Mouse (Mus musculus): ENCODE data around the gene Sox5. TPM values are rescaled to one million over a fixed set of nuclear protein-coding genes. Genes with fewer than 3 reads are reported as not detected.

Sox5 gene
- polyA plus RNA-seq, 1 experiment from 2014 or later: 34.3 TPM

DNA sequence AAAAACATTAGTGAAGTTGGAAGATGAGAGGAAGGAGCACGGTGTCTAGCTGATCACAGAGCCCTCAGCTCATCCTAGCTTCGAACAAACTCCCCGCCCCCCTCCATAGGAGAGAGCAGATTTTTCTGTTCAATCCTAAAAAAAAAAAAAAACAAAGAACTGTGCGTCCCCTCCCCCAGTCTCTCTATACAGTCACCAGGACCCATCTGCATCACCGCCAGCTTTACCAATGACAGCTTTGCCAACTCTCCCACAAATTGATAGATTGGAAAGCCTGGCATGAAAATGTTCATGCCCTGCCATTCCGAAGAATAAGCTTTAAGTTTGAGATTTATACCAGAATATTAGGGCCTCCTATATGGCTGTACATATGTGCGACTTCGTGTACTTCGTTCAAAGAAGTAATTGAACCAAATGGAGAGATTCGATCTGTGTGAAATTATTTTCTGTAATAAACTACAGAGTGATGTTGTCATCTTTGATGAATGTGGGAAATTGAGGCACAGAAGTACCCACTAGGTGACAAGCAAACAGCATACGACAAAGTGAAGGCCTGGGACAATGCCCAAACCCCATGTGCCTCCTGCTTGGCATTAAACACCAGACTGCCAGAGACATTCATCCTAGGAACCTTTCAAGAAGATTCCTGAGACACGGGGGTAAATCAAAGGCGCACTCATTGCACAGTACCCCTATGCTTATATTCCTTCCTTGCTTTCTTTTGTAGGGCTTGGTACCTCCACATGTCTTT, 459.3 kb downstream of the Sox5 start:
- WGBS: 90% methylated on average over 13 of the region's 13 CpGs
- Histone ChIP-seq H3K9ac (ENCODE audit: low read length) (no peak overlapping the region), H3K27me3 (ENCODE audit: control insufficient read depth, insufficient read depth, low read length) (no peaks in the 10 kb centered on the region), H3K4me1 (ENCODE audit: control insufficient read depth, insufficient read depth, low read length) (no peaks in the 10 kb centered on the region), H3K4me3 (ENCODE audit: low read depth, low read length) (no peak overlapping the region), H3K36me3 (ENCODE audit: control insufficient read depth, insufficient read depth, low read length) (no peaks in the 10 kb centered on the region), H3K4me2 (ENCODE audit: low read depth) (no peak overlapping the region), H3K27ac (ENCODE audit: low read depth, low read length) (no peak overlapping the region), H3K9me3 (ENCODE audit: control insufficient read depth, low read length) (no peaks in the 10 kb centered on the region)
- DNase-seq (ENCODE audit: low spot score): no peak
- ATAC-seq (ENCODE audit: insufficient read depth, low FRiP score, low TSS enrichment): no peak

DNA sequence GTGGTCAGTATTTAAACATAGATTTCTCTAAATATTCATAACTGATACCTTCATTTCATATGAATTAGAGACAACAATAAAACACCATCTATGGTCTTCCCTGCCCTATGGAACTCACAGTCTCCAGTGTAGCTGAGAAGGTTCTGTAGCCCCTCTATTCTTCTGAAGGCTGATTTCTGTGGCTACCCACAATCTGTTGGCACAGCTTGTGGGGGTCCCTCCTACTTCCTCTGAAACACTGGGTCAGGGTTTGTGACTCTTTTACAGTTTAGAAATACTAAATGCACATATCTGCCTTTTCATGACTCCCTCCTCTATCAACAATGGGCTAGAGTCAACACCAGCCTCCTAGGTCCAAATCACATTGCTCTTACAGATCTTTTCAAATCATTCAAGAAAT, 461.4 kb downstream of the Sox5 start:
- DNase-seq (ENCODE audit: low spot score): no peak
- H3K4me3 ChIP-seq (ENCODE audit: low read depth, low read length): no peak overlapping the region
- no peak overlapping the region for H3K4me2 ChIP-seq (ENCODE audit: low read depth)
- no peak overlapping the region for H3K9ac ChIP-seq (ENCODE audit: low read length)
- H3K9me3 ChIP-seq (ENCODE audit: control insufficient read depth, low read length): no peaks in the 10 kb centered on the region
- no peak overlapping the region for H3K27ac ChIP-seq (ENCODE audit: low read depth, low read length)
- H3K36me3 ChIP-seq (ENCODE audit: control insufficient read depth, insufficient read depth, low read length): no peaks in the 10 kb centered on the region
- no peaks in the 10 kb centered on the region for H3K4me1 ChIP-seq (ENCODE audit: control insufficient read depth, insufficient read depth, low read length)
- ATAC-seq (ENCODE audit: insufficient read depth, low FRiP score, low TSS enrichment): no peak
- no peaks in the 10 kb centered on the region for H3K27me3 ChIP-seq (ENCODE audit: control insufficient read depth, insufficient read depth, low read length)

DNA sequence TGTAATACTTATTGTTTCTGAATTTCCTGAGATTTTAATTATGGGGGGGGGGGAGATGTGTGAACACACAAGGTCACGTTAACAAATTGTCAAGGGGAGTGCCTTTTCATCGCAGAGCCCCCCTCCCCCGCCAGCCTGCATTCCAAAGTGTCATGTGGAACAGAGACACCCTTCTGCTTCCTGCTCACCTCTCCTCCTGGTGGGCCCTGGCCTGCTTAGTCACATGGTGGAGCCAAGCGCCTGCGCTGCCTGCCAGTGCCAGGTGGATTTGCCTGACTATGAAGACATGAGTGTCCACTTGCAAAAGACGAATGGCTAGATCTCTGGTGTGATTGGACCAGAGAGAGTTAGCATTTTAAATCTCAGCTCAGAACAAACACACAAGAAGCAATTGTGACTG, 462.1 kb downstream of the Sox5 start:
- no peak overlapping the region for H3K27ac ChIP-seq (ENCODE audit: low read depth, low read length)
- no peaks in the 10 kb centered on the region for H3K27me3 ChIP-seq (ENCODE audit: control insufficient read depth, insufficient read depth, low read length)
- ATAC-seq (ENCODE audit: insufficient read depth, low FRiP score, low TSS enrichment): no peak
- H3K4me3 ChIP-seq (ENCODE audit: low read depth, low read length): no peak overlapping the region
- H3K36me3 ChIP-seq (ENCODE audit: control insufficient read depth, insufficient read depth, low read length): no peaks in the 10 kb centered on the region
- no peaks in the 10 kb centered on the region for H3K9me3 ChIP-seq (ENCODE audit: control insufficient read depth, low read length)
- H3K4me2 ChIP-seq (ENCODE audit: low read depth): no peak overlapping the region
- H3K9ac ChIP-seq (ENCODE audit: low read length): no peak overlapping the region
- WGBS: 70% methylated on average over 6 of the region's 6 CpGs
- H3K4me1 ChIP-seq (ENCODE audit: control insufficient read depth, insufficient read depth, low read length): no peaks in the 10 kb centered on the region
- no peak for DNase-seq (ENCODE audit: low spot score)

DNA sequence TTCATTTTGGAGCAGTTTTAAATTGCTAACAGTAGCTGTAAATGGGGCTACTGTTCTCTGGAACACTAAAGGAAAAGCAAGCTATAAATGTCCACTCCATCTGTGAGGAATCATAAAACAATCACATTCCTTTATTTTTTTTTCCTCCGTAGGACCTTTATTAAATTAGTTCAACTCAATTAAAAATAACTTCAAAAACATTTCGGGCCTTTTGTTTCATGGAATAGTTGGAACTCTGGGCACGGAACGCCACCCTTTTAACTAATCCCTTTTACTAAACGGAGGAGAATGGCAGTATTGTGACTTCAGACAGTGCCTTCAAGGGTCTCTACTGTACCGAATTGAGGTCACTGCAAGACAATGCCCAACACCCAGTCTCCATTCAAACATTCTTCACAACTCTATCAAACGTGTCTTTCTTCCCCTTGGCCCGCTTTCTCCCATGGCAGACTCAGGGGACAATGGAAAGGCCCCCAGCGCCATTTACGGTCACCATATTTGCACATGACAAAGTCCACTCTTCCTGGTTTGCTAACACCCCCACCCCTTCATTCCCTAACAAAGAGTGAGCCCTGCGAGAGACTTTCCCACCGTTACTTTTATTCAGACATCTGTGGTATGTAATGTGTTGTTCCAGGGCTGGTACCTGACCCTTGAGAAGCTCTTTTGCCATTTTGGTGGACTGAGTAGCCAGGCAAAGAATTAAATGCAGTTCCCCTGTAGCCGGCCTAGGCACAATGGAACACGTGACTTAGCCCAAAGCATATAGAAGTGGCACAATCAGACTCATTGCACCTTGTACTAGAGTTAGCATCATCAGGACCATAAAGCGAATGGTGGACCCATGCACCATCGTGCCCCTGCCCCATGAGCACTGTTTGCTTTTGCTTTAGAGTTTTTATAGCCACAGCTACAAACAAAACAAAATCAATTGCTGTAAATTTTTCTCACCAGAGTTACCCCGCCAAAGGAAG, 468.7 kb downstream of the Sox5 start:
- no peaks in the 10 kb centered on the region for H3K27me3 ChIP-seq (ENCODE audit: control insufficient read depth, insufficient read depth, low read length)
- ATAC-seq (ENCODE audit: insufficient read depth, low FRiP score, low TSS enrichment) (peak; percentile 92), DNase-seq (ENCODE audit: low spot score) (peak; percentile 75)
- H3K9me3 ChIP-seq (ENCODE audit: control insufficient read depth, low read length): no peaks in the 10 kb centered on the region
- no peaks in the 10 kb centered on the region for H3K36me3 ChIP-seq (ENCODE audit: control insufficient read depth, insufficient read depth, low read length)
- H3K4me1 ChIP-seq (ENCODE audit: control insufficient read depth, insufficient read depth, low read length): no peaks in the 10 kb centered on the region
- WGBS: 34% methylated on average over 17 of the region's 17 CpGs
- peak overlapping the region; percentile 36 for H3K27ac ChIP-seq (ENCODE audit: low read depth, low read length)
- no peak overlapping the region for H3K4me2 ChIP-seq (ENCODE audit: low read depth)
- no peak overlapping the region for H3K9ac ChIP-seq (ENCODE audit: low read length)
- no peak overlapping the region for H3K4me3 ChIP-seq (ENCODE audit: low read depth, low read length)

DNA sequence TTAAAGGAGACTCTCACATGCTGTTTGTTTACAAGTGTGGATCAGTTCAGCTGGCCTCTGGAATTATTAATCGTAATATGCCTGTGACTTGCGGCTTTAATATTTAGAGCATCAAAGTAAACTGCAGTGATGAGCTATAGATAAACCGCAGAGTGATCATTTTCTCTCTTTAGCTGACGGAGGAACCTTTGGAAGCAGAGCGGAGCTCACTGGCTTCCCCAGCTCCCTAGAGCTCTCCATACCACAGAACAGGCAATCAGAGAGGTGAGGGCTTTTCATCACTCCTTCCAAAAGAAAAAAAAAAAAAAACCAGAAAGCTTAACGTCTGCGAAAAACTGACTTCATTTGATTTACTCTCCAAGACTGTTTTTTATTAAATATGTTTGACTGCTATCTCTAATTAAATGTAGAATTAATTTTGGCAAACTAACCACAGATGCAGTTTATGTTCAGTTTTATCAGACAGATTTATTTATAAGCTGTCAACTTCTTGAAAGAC, 469.4 kb downstream of the Sox5 start:
- H3K4me1 ChIP-seq (ENCODE audit: control insufficient read depth, insufficient read depth, low read length): no peaks in the 10 kb centered on the region
- WGBS: 47% methylated on average over 7 of the region's 7 CpGs
- ATAC-seq (ENCODE audit: insufficient read depth, low FRiP score, low TSS enrichment) (no peak), DNase-seq (ENCODE audit: low spot score) (no peak)
- no peak overlapping the region for H3K4me2 ChIP-seq (ENCODE audit: low read depth)
- H3K4me3 ChIP-seq (ENCODE audit: low read depth, low read length): no peak overlapping the region
- H3K36me3 ChIP-seq (ENCODE audit: control insufficient read depth, insufficient read depth, low read length): no peaks in the 10 kb centered on the region
- no peak overlapping the region for H3K27ac ChIP-seq (ENCODE audit: low read depth, low read length)
- no peaks in the 10 kb centered on the region for H3K27me3 ChIP-seq (ENCODE audit: control insufficient read depth, insufficient read depth, low read length)
- no peaks in the 10 kb centered on the region for H3K9me3 ChIP-seq (ENCODE audit: control insufficient read depth, low read length)
- H3K9ac ChIP-seq (ENCODE audit: low read length): no peak overlapping the region

DNA sequence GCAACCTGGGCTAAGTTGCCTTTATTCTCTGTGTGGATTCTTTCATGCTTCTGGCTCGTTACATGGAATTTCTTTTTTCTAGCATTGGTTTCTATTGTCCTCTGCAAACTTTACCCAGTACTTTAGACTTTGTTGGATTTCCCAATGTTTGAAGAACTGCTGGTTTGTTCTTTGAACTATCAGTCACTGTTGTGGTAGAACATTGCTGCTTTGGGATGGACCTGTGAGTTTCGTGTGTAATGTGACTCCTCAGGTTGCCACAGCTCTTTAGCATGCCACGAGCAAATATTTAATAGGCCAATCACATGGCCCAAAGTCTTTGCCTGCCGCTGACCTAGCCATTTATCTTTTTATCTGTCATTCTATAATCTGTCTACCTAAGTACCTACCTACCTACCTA, 470.0 kb downstream of the Sox5 start:
- DNase-seq (ENCODE audit: low spot score): no peak
- no peak overlapping the region for H3K27ac ChIP-seq (ENCODE audit: low read depth, low read length)

DNA sequence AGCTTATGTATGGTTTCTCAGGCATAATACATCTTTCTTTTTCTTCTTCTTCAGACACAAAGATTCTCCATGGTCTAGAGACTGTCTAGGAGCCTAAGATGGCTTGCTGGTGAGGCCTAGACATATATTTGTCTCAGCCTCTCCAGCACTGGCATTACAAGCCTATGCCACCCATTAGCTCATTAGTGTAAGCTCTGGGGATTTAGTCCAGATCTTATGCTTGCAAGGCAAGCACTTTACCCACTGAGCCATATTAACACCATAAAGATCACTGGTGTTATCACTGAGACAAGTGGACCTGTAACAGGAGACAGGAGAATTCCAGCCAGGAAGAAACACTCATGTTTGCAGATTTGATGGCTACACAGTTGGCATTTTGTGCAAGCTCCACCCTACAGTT, 472.6 kb downstream of the Sox5 start:
- Histone ChIP-seq H3K4me1 (ENCODE audit: control insufficient read depth, insufficient read depth, low read length) (no peaks in the 10 kb centered on the region), H3K4me2 (ENCODE audit: low read depth) (no peak overlapping the region), H3K27ac (ENCODE audit: low read depth, low read length) (no peak overlapping the region), H3K9ac (ENCODE audit: low read length) (no peak overlapping the region), H3K4me3 (ENCODE audit: low read depth, low read length) (no peak overlapping the region), H3K27me3 (ENCODE audit: control insufficient read depth, insufficient read depth, low read length) (no peaks in the 10 kb centered on the region), H3K36me3 (ENCODE audit: control insufficient read depth, insufficient read depth, low read length) (no peaks in the 10 kb centered on the region), H3K9me3 (ENCODE audit: control insufficient read depth, low read length) (no peaks in the 10 kb centered on the region)
- no peak for ATAC-seq (ENCODE audit: insufficient read depth, low FRiP score, low TSS enrichment)
- DNase-seq (ENCODE audit: low spot score): no peak

More for the DNA sequence above, 470.0 kb downstream of the Sox5 start:
- H3K9me3 ChIP-seq (ENCODE audit: control insufficient read depth, low read length): no peaks in the 10 kb centered on the region
- no peak overlapping the region for H3K4me2 ChIP-seq (ENCODE audit: low read depth)
- H3K9ac ChIP-seq (ENCODE audit: low read length): no peak overlapping the region
- no peak for ATAC-seq (ENCODE audit: insufficient read depth, low FRiP score, low TSS enrichment)
- H3K27me3 ChIP-seq (ENCODE audit: control insufficient read depth, insufficient read depth, low read length): no peaks in the 10 kb centered on the region
- no peaks in the 10 kb centered on the region for H3K4me1 ChIP-seq (ENCODE audit: control insufficient read depth, insufficient read depth, low read length)
- WGBS: 66% methylated on average over 4 of the region's 4 CpGs
- H3K4me3 ChIP-seq (ENCODE audit: low read depth, low read length): no peak overlapping the region
- H3K36me3 ChIP-seq (ENCODE audit: control insufficient read depth, insufficient read depth, low read length): no peaks in the 10 kb centered on the region

DNA sequence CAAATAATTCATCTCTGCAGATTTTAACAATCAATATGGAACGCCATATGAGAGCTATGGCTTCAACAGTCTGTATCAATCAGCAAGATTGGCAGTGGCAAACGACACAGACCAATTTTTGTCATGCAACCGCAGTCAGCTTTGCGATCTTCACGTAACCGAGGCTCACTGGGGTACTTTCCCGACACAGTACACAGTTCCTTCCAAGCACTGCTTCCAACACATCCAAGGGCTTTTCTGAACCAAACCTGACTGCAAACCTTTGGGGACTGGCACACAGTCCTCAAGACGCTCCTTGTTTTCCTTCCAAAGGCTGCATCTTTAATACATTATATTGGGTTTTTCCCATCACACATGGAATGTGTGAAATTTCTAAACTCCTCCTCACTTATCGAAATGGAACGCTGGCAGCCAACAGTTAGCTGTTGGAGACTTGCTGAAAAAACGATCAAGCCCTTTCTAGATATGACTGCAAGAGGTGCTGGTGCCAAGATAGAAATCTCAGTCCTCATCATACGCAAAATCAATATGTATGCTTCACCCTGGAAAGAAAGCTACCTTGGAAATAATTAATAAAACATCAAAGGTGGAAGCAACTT, 474.1 kb downstream of the Sox5 start:
- Histone ChIP-seq H3K4me3 (ENCODE audit: low read depth, low read length) (no peak overlapping the region), H3K9ac (ENCODE audit: low read length) (no peak overlapping the region), H3K27me3 (ENCODE audit: control insufficient read depth, insufficient read depth, low read length) (no peaks in the 10 kb centered on the region), H3K27ac (ENCODE audit: low read depth, low read length) (no peak overlapping the region), H3K9me3 (ENCODE audit: control insufficient read depth, low read length) (no peaks in the 10 kb centered on the region), H3K4me1 (ENCODE audit: control insufficient read depth, insufficient read depth, low read length) (no peaks in the 10 kb centered on the region), H3K36me3 (ENCODE audit: control insufficient read depth, insufficient read depth, low read length) (no peaks in the 10 kb centered on the region), H3K4me2 (ENCODE audit: low read depth) (no peak overlapping the region)
- DNase-seq (ENCODE audit: low spot score) (no peak), ATAC-seq (ENCODE audit: insufficient read depth, low FRiP score, low TSS enrichment) (no peak)
- 93% methylated on average over 12 of the region's 12 CpGs for WGBS
